Mouse (Mus musculus) heart, embryonic 16.5 days (tissue): ENCODE results near the gene Ippk. TPM values are rescaled to one million over a fixed set of nuclear protein-coding genes. Genes with fewer than 3 reads are reported as not detected.

Experiments used
- ATAC-seq: fragments of 200-750 bp; cut with Nextera tagmentation; replicated peaks from 2 replicates; pipeline ENCODE4 v1.8.0; 2017; ENCODE audit warnings: moderate number of reproducible peaks; ENCODE audit not compliant: insufficient read depth, low FRiP score; ENCODE audit errors: extremely low read depth
- H3K27ac ChIP-seq: fragments of 300-500 bp; sonication (generic); 2 replicates; pipeline ENCODE4 v1.5.1; 2014; ENCODE audit warnings: mild to moderate bottlenecking, low read length, control low read depth, moderate library complexity
- H3K27me3 ChIP-seq: fragments of 300-500 bp; sonication (generic); 2 replicates; pipeline ENCODE4 v1.6.1; 2014; ENCODE audit warnings: low read length, mixed read lengths; ENCODE audit not compliant: control insufficient read depth, insufficient read depth
- H3K36me3 ChIP-seq: fragments of 300-500 bp; sonication (generic); 2 replicates; pipeline ENCODE4 v1.6.1; 2014; ENCODE audit not compliant: control insufficient read depth, insufficient read depth
- H3K4me1 ChIP-seq: fragments of 300-500 bp; sonication (generic); 2 replicates; pipeline ENCODE4 v1.6.1; 2014; ENCODE audit warnings: low read length, mixed read lengths; ENCODE audit not compliant: control insufficient read depth, insufficient read depth
- H3K4me2 ChIP-seq: fragments of 300-500 bp; sonication (generic); 2 replicates; pipeline ENCODE4 v1.6.1; 2014; ENCODE audit warnings: low read depth, mild to moderate bottlenecking, control low read depth, low read length
- H3K4me3 ChIP-seq: fragments of 300-500 bp; sonication (generic); 2 replicates; pipeline ENCODE4 v1.5.1; 2014; ENCODE audit warnings: mild to moderate bottlenecking, control low read depth, low read length
- H3K9ac ChIP-seq: fragments of 300-500 bp; sonication (generic); 2 replicates; pipeline ENCODE4 v1.6.1; 2014; ENCODE audit warnings: low read length, control low read depth
- H3K9me3 ChIP-seq: fragments of 300-500 bp; sonication (generic); replicated peaks from 2 replicates; pipeline ENCODE4 v1.6.1; 2016; ENCODE audit warnings: low read length; ENCODE audit not compliant: control insufficient read depth
- WGBS: fragments of 180-500 bp; shearing (Covaris S2); extraction: QIAGEN DNeasy Blood & Tissue Kit; methylation state at CpG from one replicate; pipeline ENCODE4 v1.1.7; 2014; 5-methylcytosine and 5-hydroxymethylcytosine counted together
- polyA plus RNA-seq: library from polyadenylated mRNA; unstranded; fragments of >200 nt; fragmentation: Nextera tagmentation; extraction: Ambion mirVana; gene quantifications from 2 replicates; pipeline ENCODE4 v1.2.1, GENCODE M21; 2015

Ippk gene
- polyA plus RNA-seq, 1 experiment from 2014 or later: 11.8 TPM

DNA sequence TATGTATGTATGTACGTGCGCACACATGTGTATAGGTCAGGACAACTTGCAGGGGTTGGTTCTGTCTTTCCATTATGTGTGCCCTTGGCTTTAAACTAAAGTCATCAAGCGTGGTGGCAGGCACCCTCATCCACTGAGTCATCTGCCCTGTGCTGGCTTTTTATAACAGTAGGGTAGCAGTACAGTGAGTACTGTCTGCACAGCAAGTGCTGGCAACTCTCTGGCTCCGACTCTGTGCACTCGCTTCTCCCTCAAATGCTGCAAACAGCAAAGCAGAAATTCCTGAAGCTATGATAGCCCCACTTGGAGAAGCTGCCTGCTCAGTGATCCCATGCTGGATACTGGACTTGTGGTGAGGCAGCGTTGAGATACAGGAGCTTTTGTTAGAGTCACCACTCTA is 23.4 kb downstream of the Ippk start:
- no peaks in the 10 kb centered on the region for H3K4me1 ChIP-seq
- H3K27ac ChIP-seq: no peak overlapping the region
- 92% methylated on average over 6 of the region's 6 CpGs for WGBS
- no peak overlapping the region for H3K9ac ChIP-seq
- H3K4me3 ChIP-seq: no peak overlapping the region
- no peak for ATAC-seq
- H3K36me3 ChIP-seq: peaks cover 11% of the 10 kb centered on the region; the same call in 1 of the 2 replicates
- no peaks in the 10 kb centered on the region for H3K27me3 ChIP-seq
- H3K9me3 ChIP-seq: no peaks in the 10 kb centered on the region
- no peak overlapping the region for H3K4me2 ChIP-seq

DNA sequence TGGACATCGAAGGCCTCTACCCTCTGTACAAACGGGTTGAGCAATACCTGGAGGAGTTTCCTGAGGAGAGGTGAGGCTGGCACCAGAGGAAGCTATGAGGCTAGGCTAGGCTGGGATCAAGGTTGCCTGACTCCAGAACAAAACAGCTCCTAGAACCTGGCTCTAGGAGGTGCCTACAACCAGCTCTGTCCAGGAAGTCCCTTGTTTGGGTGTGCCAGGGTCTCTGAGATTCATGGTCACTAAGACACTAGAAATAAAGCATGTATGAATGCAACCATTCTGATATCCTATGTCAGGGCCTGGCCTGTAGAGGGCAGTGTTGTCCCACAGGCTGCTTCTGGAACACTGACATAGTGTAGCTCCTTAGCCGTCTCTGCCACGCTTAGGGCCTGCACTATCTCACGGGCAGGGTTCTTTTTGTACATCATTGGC is 28.3 kb downstream of the Ippk start:
- Histone ChIP-seq H3K4me1 (no peaks in the 10 kb centered on the region), H3K36me3 (peaks cover 18% of the 10 kb centered on the region), H3K9ac (no peak overlapping the region), H3K9me3 (no peaks in the 10 kb centered on the region), H3K27me3 (no peaks in the 10 kb centered on the region), H3K4me2 (no peak overlapping the region), H3K27ac (no peak overlapping the region), H3K4me3 (no peak overlapping the region)
- ATAC-seq: peak; percentile 80
- WGBS: 34% methylated on average over 5 of the region's 5 CpGs

DNA sequence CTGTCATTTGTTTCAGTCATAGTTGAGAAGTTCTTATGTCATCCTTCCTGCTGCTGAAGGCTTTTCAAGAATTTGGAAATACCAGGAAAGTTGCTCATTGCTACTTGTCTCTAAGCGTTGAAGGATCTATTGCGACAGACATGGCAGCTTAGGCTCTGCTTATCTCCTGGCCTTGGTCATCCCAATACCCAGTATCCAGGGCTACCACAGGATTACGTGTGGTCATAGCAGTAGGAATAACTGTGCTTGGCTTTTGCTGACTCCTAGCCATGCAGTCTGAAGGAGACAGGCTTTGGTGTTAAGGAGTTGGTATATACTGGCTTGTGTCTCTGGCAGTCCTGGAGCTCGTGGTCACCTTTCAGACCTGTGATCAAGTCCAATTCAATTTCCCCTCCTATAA is 39.2 kb downstream of the Ippk start:
- Histone ChIP-seq H3K27me3 (no peaks in the 10 kb centered on the region), H3K4me1 (no peaks in the 10 kb centered on the region), H3K27ac (peak overlapping the region; percentile 54), H3K36me3 (peaks cover 10% of the 10 kb centered on the region), H3K9ac (no peak overlapping the region), H3K4me3 (no peak overlapping the region), H3K9me3 (no peaks in the 10 kb centered on the region), H3K4me2 (no peak overlapping the region)
- WGBS: 80% methylated on average over 4 of the region's 4 CpGs
- ATAC-seq: no peak

DNA sequence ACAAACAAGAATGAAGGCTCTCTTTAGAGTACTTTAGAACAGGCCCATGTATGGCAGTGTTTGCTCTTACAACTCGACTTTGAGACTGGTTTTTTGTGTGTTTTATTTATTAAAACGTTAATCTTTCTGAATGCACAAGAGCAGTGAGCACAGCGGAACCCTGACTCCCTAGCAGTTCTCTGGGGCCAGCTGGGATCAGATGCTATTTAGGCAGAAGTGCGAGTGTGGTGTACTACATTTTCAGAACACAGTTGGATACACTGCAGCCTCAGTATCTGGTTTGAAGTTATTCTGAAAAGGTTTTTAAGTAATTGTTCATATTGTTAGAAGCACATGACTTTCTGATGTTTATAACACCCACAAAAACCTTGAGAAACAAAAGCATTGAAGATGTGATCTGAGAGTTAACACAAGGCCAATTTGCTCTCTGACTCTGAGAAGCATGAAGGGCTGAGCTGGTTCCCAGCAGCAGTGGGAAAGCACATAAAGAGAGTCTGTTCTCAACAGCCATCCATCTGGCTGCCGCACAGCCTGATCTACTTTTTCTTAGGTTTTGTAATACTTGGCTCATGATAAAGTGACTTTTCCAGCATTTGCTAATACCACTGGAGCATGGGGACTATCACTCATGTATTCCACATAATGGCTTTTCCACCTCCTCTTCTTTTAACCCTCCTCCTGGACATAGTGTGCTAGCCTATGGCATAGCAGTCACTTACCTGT is 39.8 kb downstream of the Ippk start:
- no peak overlapping the region for H3K4me2 ChIP-seq
- no peaks in the 10 kb centered on the region for H3K9me3 ChIP-seq
- H3K36me3 ChIP-seq: peaks cover 10% of the 10 kb centered on the region
- H3K27me3 ChIP-seq: no peaks in the 10 kb centered on the region
- ATAC-seq: no peak
- H3K27ac ChIP-seq: peak overlapping the region; percentile 54
- H3K4me1 ChIP-seq: no peaks in the 10 kb centered on the region
- no peak overlapping the region for H3K4me3 ChIP-seq
- H3K9ac ChIP-seq: no peak overlapping the region
- WGBS: 80% methylated on average over 5 of the region's 5 CpGs

DNA sequence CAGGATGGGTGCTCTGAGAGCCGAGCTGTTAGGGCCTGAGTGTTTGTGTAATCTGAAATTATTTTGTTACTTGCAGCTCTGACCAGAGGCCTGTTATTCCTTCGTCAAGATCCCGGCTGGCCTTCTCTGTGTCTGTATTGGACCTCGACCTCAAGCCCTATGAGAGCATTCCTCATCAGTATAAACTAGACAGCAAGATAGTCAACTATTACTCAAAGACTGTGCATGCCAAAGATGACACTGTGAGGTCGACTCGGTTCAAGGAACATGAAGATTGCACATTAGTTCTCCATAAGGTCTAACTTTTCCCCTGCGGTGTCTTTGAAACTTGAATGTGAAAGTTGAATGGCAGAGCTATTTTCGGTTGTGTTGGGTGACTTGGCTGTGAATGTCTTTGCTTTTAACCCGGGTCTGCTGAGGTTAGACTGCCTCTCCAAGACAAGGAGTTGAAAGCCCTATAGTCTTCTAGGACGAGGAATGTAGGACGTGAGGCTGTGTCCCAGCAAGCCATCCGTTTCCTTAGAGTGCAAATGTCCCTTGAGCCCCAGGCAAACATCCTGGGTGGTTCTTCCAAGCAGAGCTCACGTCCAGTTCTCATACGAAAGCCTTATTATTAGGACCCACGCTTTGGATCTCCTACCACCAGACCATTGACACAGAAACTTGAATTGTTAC is 40.5 kb downstream of the Ippk start:
- Histone ChIP-seq H3K27ac (no peak overlapping the region; the same call in none of the 2 replicates), H3K36me3 (peaks cover 10% of the 10 kb centered on the region), H3K4me1 (no peaks in the 10 kb centered on the region), H3K9ac (no peak overlapping the region), H3K27me3 (no peaks in the 10 kb centered on the region), H3K4me2 (no peak overlapping the region), H3K4me3 (no peak overlapping the region), H3K9me3 (no peaks in the 10 kb centered on the region)
- ATAC-seq: 0 out of 2 replicates have a peak, but pooled peaks have one; percentile 28
- WGBS: 79% methylated on average over 15 of the region's 15 CpGs

DNA sequence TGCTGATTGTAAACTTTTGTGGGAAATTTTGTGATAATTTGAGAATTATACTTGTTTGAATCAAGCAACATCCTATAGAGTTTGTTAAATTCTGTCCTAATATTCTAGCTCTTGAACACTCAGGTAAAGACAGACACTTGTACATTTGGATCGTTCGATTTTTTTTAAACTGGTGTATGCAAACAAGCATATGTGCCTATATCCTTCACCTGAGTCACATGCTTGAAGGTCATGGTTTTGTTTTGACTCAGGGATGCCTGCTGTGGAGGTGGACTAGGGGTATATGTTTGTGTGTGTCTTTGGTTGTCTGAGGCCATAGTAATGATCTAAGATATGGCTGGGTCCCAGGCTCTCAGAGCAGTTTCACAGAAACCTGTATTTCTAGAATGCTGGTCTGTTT is 41.9 kb downstream of the Ippk start:
- Histone ChIP-seq H3K9ac (no peak overlapping the region), H3K27ac (no peak overlapping the region), H3K9me3 (no peaks in the 10 kb centered on the region), H3K36me3 (peaks cover 10% of the 10 kb centered on the region), H3K4me1 (no peaks in the 10 kb centered on the region), H3K4me3 (no peak overlapping the region), H3K27me3 (no peaks in the 10 kb centered on the region), H3K4me2 (no peak overlapping the region)
- WGBS: 94% methylated on average over 2 of the region's 2 CpGs
- ATAC-seq: no peak

DNA sequence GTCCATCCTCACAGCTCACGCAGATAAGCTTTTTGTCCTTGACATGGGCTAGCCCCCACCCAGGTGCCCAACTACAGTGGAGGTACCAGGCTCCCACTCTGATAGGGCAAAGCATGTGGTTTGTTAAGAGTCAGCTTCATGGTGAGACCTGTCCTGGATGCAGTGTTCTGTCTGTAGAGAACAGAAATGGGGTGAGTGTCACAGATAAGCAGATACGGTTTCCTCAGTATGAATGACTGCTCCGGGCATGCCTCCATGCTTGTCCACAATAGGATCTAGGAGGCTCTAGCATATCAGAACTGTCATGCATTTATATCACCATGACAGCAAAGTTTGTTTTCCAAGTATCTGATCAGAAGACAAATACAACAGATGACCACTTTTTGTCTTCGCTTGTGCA is 44.8 kb downstream of the Ippk start:
- 87% methylated on average over 4 of the region's 4 CpGs for WGBS
- H3K4me1 ChIP-seq: peaks cover 5% of the 10 kb centered on the region; the same call in 1 of the 2 replicates
- no peak overlapping the region for H3K27ac ChIP-seq
- no peak overlapping the region for H3K9ac ChIP-seq
- H3K27me3 ChIP-seq: no peaks in the 10 kb centered on the region
- H3K4me3 ChIP-seq: no peak overlapping the region
- H3K9me3 ChIP-seq: no peaks in the 10 kb centered on the region
- ATAC-seq: no peak
- H3K4me2 ChIP-seq: no peak overlapping the region
- H3K36me3 ChIP-seq: peaks cover 10% of the 10 kb centered on the region

DNA sequence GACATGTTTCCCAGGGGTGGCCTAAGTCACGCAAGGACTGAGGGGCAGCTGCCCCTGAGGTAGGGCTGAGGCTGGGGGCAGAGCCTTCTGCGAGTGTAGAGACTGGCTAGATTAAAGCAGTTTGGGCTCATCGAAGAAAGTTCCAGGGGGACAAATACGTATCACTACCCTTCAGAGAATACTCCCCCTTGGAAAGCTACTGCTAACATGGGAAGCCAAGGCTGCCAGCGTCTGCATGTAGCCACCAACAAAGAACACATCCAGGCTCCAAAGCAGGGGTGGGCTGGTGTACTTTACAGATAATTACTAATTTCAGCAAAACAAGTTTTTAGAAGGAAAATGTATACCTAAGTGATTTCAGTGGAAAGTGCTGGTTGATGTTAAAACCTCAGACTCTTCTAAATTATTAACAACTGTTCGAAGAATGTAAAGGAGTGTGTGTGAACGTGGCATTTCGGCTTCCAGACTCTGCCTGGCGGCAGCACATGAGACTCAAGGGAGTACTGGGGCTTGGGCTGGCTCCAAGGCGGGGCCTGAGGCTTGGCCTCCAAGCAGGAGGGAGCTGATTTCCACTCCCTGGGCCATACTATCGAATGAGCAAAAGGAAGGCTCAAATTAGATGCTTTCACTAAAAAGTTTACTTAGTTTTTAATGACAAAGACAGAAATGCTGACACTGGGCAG is 45.5 kb downstream of the Ippk start:
- Histone ChIP-seq H3K36me3 (peaks cover 8% of the 10 kb centered on the region), H3K4me2 (no peak overlapping the region), H3K4me3 (no peak overlapping the region), H3K27ac (peak overlapping the region; percentile 62), H3K4me1 (peaks cover 7% of the 10 kb centered on the region; the same call in 1 of the 2 replicates), H3K9ac (no peak overlapping the region), H3K27me3 (no peaks in the 10 kb centered on the region), H3K9me3 (no peaks in the 10 kb centered on the region)
- no peak for ATAC-seq
- 68% methylated on average over 11 of the region's 11 CpGs for WGBS

DNA sequence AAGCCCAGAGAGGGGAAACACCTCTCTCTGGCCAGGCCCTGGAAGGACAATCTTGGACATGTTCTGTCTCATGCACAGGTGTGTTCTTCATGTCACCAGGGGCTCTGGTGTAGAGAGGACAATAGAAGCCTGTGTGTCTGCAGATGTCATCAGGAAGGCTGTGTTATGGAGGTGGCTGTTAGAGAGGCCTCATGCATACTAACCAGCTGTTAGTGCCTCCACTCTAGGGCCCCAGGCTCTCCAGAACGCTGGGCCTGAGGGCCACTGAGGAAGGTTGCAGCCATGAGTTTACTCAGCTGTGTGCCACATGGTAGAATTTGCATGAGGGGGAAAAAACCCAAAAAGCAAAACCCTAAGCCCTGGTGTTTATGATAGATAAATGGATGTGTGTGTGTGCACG is 46.5 kb downstream of the Ippk start:
- peaks cover 7% of the 10 kb centered on the region; the same call in 1 of the 2 replicates for H3K4me1 ChIP-seq
- 68% methylated on average over 2 of the region's 2 CpGs for WGBS
- no peaks in the 10 kb centered on the region for H3K9me3 ChIP-seq
- no peak overlapping the region for H3K4me2 ChIP-seq
- peaks cover 7% of the 10 kb centered on the region for H3K36me3 ChIP-seq
- ATAC-seq: no peak
- H3K9ac ChIP-seq: no peak overlapping the region
- no peaks in the 10 kb centered on the region for H3K27me3 ChIP-seq
- H3K27ac ChIP-seq: 0 out of 2 replicates have a peak overlapping the region, but pooled peaks have one; percentile 5
- H3K4me3 ChIP-seq: no peak overlapping the region
